Mouse (Mus musculus) kidney, adult 2 months (tissue): ENCODE data around the gene Gm10945.

ENCODE experiments used
- CTCF ChIP-seq: fragments of 200-500 bp; conservative IDR thresholded peaks from 2 replicates; pipeline ENCODE4 v1.5.1; 2011; ENCODE audit warnings: low read depth, mild to moderate bottlenecking, control low read depth, low read length, moderate library complexity, mixed read lengths; ENCODE audit not compliant: insufficient read depth, insufficient read length
- POLR2A ChIP-seq: fragments of 200-500 bp; IDR thresholded peaks from one replicate; pipeline ENCODE4 v1.6.1; 2011; ENCODE audit warnings: low read depth, low read length, control low read depth

GRCm38 (mm10) chr10:6788517-6789237 lies 27.1 kb upstream of the Gm10945 start:
- TF ChIP-seq CTCF = no peak
- no peak for TF ChIP-seq POLR2A
